Mouse (Mus musculus): ENCODE results near the gene Tlk1.
A peak's percentile ranks its signal among the peaks of the same experiment; 100 is the strongest.

Tlk1 gene

GRCm38 (mm10) chr2:70790246-70790645 is 35.3 kb downstream of the Tlk1 start:
- DNase-seq (ENCODE audit: low read depth) = peak; percentile 40

GRCm38 (mm10) chr2:70789331-70789730 is 36.2 kb downstream of the Tlk1 start:
- no peak for DNase-seq (ENCODE audit: low read depth)

- no peak for DNase-seq (ENCODE audit: low read depth)
These were observed 41.1 kb downstream of the Tlk1 start for GRCm38 (mm10) chr2:70784447-70784846.

- no peak for DNase-seq (ENCODE audit: low read depth)
These were observed 42.0 kb downstream of the Tlk1 start for GRCm38 (mm10) chr2:70783504-70783903.

DNA sequence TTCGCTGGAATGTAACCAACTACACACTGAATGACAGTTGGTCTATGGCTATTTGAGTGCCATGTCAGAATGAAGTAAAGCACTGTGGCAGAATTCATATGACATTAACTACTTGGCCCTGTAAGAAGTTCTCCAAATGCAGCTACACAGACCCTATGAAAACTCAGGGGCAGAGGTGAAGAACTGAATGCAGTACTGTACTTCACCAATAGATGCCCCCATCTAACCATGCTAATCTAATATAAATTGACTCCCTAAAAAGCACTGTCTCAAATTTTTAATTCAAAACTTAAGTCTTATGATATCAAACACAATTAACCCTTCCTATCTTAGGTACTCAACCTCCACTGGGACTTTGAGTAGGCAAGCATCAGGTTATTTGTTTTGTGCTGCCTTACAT is 45.9 kb downstream of the Tlk1 start:
- DNase-seq (ENCODE audit: low read depth) = peak; percentile 79

GRCm38 (mm10) chr2:70776744-70777143 is 48.8 kb downstream of the Tlk1 start:
- DNase-seq (ENCODE audit: low read depth) = no peak

GRCm38 (mm10) chr2:70764734-70765133 is 60.8 kb downstream of the Tlk1 start:
- DNase-seq (ENCODE audit: low read depth) = no peak

DNA sequence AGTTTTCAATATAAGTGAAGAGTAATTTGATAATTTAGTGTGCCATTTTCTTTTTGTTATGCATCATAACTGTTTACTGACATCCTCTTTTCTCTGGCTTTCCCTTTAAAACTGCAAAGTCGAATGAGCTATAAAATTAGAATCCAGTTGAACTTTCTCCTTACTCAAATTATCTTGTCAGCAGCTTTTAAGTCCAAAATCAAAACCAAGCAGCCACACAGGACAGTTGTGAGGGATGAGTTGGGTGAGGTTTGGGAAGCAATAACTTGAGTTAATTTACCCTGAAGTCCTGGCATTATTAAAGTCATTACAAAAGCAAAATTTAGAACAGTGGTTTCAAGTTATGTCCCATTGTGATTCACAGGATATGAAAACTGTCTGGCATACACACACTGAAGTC is 62.8 kb downstream of the Tlk1 start:
- DNase-seq (ENCODE audit: low read depth) = no peak

- no peak for DNase-seq (ENCODE audit: low read depth)
These were observed 73.4 kb downstream of the Tlk1 start for GRCm38 (mm10) chr2:70752149-70752548.

- DNase-seq (ENCODE audit: low read depth) = no peak
These were observed 73.9 kb downstream of the Tlk1 start for GRCm38 (mm10) chr2:70751655-70752054.

DNA sequence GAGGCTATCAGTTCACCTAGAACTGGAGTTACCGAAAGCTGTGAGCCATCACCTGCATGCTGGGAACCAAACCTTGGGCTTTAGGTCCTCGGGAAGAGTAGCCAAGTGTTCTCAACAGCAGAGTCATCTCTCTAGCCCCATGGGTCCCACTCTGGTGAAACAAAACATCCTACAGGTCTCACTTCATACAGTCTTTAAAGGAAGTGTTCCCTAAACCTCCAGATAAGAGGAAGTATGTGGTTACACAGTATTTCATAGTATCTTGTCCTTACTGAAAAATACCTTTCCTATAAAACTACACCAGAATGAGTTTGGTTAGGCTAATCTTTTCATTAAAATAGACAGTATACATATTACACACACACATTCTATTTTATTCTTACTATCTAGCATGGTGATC is 82.9 kb downstream of the Tlk1 start:
- DNase-seq (ENCODE audit: low read depth) = no peak

DNA sequence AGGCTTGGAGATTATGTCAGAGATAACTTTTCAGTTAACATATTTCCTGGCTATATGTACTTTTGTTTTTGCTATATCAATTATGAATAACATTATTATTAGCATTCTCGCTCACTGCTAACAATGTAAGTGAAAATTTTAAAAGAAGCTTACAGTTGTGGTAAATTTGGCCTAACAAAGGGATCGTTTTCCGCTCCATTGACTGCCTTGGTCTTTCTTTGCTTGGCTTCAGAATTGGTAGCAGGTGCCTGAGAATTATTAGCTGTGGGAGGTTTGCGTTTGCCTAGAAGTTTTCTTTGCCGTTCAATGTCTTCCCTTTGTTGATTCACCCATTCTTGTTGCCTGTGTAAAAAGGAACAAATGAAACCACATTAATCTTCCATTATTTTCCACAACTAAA is 83.6 kb downstream of the Tlk1 start:
- no peak for DNase-seq (ENCODE audit: low read depth)

- no peak for DNase-seq (ENCODE audit: low read depth)
These were observed 89.5 kb downstream of the Tlk1 start for GRCm38 (mm10) chr2:70736008-70736407.

DNA sequence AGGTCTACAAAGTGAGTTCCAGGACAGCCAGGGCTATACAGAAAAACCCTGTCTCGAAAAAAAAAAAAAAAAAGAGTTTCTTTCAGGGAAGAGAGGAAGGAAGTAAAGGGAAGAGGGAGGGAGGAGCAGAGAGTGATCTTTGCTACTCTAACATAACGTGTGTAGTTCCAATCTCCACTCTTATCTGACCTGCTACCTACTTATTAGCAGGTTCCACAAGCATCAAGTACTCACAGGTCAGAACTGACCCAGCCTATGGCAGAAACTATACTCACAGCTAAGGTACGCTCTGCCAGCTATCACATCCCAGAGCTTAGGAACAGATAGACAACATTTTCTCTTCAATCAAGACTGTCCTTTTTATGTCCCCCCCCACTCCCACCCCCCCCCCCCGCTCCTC is 90.0 kb downstream of the Tlk1 start:
- no peak for DNase-seq (ENCODE audit: low read depth)

GRCm38 (mm10) chr2:70727089-70727488 is 98.4 kb downstream of the Tlk1 start:
- peak; percentile 30 for DNase-seq (ENCODE audit: low read depth)

DNA sequence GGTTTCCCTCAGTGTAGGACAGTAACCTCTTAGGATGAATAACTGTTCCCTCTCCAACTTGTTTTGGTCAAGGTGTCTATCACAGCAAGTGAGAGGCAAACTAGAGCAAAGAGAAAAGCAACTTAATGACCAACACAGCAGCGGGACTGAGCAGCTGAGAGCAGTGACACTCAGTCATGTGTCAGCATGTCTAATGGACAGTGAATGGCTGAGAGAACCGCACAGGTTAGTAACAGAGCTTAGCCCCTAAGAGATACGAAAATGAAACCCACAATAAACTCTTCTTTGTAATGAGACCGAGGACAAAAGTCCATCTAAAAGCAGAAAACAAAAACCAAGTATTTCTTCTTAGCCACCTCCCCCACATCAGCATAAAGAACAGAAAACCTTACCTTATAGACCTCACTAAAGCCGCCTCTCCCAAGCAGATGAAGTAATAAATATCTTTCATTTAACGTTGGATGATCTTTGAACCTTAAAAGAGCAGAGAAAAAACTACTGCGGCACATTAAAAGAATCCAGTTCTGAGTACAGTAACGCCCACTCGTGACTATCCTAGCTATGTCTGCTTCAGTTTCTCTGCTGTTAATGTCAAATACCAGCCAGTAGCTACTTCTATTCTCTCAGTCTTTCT is 101.8 kb downstream of the Tlk1 start:
- DNase-seq (ENCODE audit: low read depth) = no peak

GRCm38 (mm10) chr2:70710878-70711277 is 114.7 kb downstream of the Tlk1 start:
- DNase-seq (ENCODE audit: low read depth) = no peak

DNA sequence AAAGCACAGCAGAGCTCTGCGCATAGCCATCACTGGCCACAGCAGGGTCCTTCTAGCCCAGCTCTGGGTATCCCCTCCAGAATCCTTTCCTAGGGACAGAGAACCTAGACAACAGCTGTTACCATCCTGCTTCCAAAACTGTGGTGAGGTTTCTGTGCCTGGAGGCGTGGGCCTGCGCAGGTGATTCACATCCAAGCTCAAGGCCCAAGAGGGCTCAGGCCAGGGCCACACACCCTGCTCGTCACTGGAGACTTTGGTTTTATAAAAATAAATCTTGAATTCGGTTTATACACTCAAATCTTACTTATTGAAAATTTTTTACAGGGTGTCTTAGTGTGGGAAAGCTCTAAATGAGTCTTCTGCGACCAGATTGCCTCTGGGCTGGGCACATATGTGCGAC is 115.3 kb downstream of the Tlk1 start:
- DNase-seq (ENCODE audit: low read depth) = no peak

- no peak for DNase-seq (ENCODE audit: low read depth)
These were observed 116.4 kb downstream of the Tlk1 start for GRCm38 (mm10) chr2:70708986-70709730.

GRCm38 (mm10) chr2:70702403-70702802 is 123.1 kb downstream of the Tlk1 start:
- DNase-seq (ENCODE audit: low read depth) = no peak

- DNase-seq (ENCODE audit: low read depth) = peak; percentile 25
These were observed 124.0 kb downstream of the Tlk1 start for GRCm38 (mm10) chr2:70701571-70701970.

DNA sequence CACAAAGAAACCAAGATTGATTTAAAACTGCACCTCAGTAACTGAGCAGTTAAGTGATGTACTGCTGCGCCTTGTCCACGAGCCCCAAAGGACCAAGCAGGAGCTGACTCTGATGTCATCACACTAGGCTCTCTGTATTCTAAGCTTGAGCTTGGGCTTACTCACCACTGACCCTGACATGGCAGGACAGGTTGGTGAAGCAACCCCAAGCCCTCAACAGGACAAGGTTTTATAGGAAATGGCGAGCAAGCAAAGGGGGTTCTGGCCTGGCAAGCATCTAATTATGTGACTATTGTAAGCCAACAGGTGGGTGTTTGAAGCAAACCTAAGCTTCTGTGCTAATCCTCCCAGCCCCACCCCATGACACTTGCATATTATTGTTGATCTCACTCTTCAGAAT is 124.7 kb downstream of the Tlk1 start:
- no peak for DNase-seq (ENCODE audit: low read depth)

DNA sequence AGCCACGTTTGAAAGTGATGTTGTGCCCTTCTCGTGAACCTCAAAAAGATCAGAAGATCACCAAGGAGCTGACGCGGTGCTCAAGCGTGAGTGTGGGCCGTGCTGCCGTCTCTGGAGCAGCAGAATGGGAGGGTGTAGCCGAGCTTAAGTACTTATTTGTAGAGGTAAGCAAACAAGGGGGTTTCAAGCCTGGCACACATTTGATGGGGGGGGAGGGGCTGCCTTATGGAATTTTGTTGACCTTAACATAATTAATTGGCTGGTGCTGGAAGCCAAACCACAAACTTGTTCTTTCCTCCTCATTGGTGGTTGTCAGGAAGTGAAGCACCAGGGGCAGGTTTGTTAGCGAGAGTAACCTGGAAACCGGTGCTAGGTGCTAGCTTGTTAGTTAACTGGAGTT is 129.8 kb downstream of the Tlk1 start:
- DNase-seq (ENCODE audit: low read depth) = no peak

DNA sequence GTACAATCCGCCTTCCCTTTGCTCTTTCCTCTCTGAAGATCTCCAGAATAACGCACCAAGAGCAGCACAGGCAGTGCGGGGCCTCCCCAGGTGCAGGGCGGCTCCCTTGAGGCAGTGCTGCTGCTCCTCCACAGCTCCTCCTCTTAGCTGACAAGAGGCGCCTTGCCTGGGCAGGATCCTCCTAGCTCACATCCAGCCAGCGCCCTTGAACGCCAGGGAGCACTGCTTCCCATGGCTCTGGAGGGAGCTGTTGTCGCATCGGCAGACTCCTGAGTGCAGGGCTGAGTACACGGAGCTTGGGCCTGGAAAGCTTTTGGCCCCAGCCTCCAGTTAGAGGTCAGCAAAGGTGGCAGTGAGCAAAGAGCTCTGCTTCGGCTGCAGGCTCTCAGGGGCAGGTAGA is 135.3 kb downstream of the Tlk1 start:
- no peak for DNase-seq (ENCODE audit: low read depth)

All from induced T-regulatory cell, adult 2 months (primary cell).